In the genomic region with DNA sequence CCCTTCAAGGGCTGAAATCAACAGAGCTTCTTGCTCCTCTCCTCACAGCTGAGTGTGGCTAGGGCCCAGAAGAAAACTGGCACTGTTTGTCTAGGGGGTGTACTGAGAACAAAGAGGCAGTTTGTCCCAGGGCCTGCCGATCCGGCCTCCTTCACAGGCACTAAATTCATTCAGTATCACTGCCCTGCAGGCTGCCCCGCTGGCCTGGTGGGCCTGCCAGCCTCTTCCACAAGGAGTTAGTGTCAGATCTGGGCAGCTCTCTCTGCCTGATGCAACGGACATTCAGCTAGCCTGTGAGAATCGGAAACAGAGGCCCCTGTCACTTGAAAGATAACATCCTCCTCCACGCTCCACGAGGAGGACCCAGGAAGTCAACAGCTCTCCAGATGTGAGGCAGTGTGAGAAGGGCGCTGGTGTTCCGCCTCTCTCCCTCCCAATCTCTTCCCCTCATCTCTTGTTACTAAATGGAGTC, we compare ENCODE assay signal across 8 mouse cellular contexts.
A peak's percentile ranks its signal among the peaks of the same experiment; 100 is the strongest.
DNase-seq lines count a peak whose midpoint lies in the region; ATAC-seq and TF ChIP-seq lines count a peak whose summit lies in the region.

No protein-coding gene starts in this region.

- no peak overlapping the region for H3K4me3 ChIP-seq in layer of hippocampus, adult 2 months
- H3K4me3 ChIP-seq in liver, embryonic 15.5 days (replicated peaks), result no peak overlapping the region

- no peaks in the 10 kb centered on the region for H3K27me3 ChIP-seq in liver, embryonic 15.5 days

- peak; percentile 62; the same call in 1 of the 2 replicates for ATAC-seq in cerebellum, adult (ENCODE audit: insufficient number of reproducible peaks, low FRiP score, low TSS enrichment)
- peak; percentile 86 for ATAC-seq in liver, embryonic 15.5 days (ENCODE audit: insufficient read depth)

- DNase-seq in cerebellum, adult 8-10 months, result no peak
- DNase-seq in cerebellum, adult 9-11 months, result peak; percentile 73
- peak; percentile 35 to 39 for DNase-seq in heart, adult 18-20 months
- peak; percentile 65 to 85 for DNase-seq in layer of hippocampus, adult 2 months (ENCODE audit: low spot score in 2 of 2)
- peak; percentile 32 for DNase-seq in right cerebral cortex, postnatal 4 days
- DNase-seq in urinary bladder, adult 2 months (ENCODE audit: low spot score), result no peak

- WGBS in liver, embryonic 15.5 days (ENCODE audit: insufficient replicate concordance), result 9% methylated on average over 9 of the region's 9 CpGs

- H3K4me1 ChIP-seq in liver, embryonic 15.5 days (replicated peaks), result peaks cover 35% of the 10 kb centered on the region

- TF ChIP-seq CTCF in layer of hippocampus, adult 2 months (conservative IDR thresholded peaks at IDR 0.05), result peak; percentile 26

- peak overlapping the region; percentile 49 for H3K9ac ChIP-seq in liver, embryonic 15.5 days

- peak overlapping the region; percentile 91 for H3K27ac ChIP-seq in layer of hippocampus, adult 2 months
- peak overlapping the region; percentile 84 for H3K27ac ChIP-seq in liver, embryonic 15.5 days (replicated peaks)

- peak overlapping the region; percentile 56 for H3K4me2 ChIP-seq in liver, embryonic 15.5 days

- no peaks in the 10 kb centered on the region for H3K36me3 ChIP-seq in liver, embryonic 15.5 days (replicated peaks)

- no peaks in the 10 kb centered on the region for H3K9me3 ChIP-seq in liver, embryonic 15.5 days (replicated peaks)

Comparison
In these comparisons a context has a peak if more than half of its experiments do, and no peak if none do; other contexts are left out.
1. DNase-seq: peak in cerebellum, adult 9-11 months (single experiment), heart, adult 18-20 months (2 of 2), layer of hippocampus, adult 2 months (2 of 2) and right cerebral cortex, postnatal 4 days (single experiment); none in cerebellum, adult 8-10 months (single experiment) and urinary bladder, adult 2 months (single experiment).